Mouse (Mus musculus): Measurements from ENCODE around the gene Gm21970.

- TF ChIP-seq MYOD1 (IDR thresholded peaks at IDR 0.05; ENCODE audit: control insufficient read depth in 1 of 3, insufficient read length in 2 of 3, low read depth in 2 of 3), result no peak
- TF ChIP-seq POLR2A (IDR thresholded peaks at IDR 0.05; ENCODE audit: insufficient read length, low read depth), result no peak
- TF ChIP-seq SRF (IDR thresholded peaks at IDR 0.05; ENCODE audit: control insufficient read depth, insufficient read length, low read depth), result no peak
- TF ChIP-seq E2F4 (IDR thresholded peaks at IDR 0.05; ENCODE audit: insufficient read depth), result no peak
- TF ChIP-seq MYOG (IDR thresholded peaks at IDR 0.05; ENCODE audit: control insufficient read depth in 1 of 3, insufficient read depth in 1 of 3, insufficient read length in 2 of 3, low read depth in 2 of 3), result no peak
- TF ChIP-seq CEBPB (IDR thresholded peaks at IDR 0.05; ENCODE audit: insufficient read depth, poor library complexity, severe bottlenecking), result no peak
- no peak for TF ChIP-seq TCF12 (IDR thresholded peaks at IDR 0.05; ENCODE audit: insufficient read depth, poor library complexity, severe bottlenecking)
- no peak for TF ChIP-seq USF1 (IDR thresholded peaks at IDR 0.05; ENCODE audit: low read depth)
These were observed 64.3 kb downstream of the Gm21970 start for GRCm38 (mm10) chr16:91455868-91456267.
